Mouse (Mus musculus) G1E (cell line): ENCODE results near the gene Gm16223. TPM values are rescaled to one million over a fixed set of nuclear protein-coding genes. Genes with fewer than 3 reads are reported as not detected.

Source experiments
- ATAC-seq: 2 replicates; pipeline ENCODE4 v1.8.0; 2016; ENCODE audit warnings: mild to moderate bottlenecking; ENCODE audit not compliant: insufficient number of reproducible peaks, poor library complexity, low FRiP score, severe bottlenecking; ENCODE audit errors: extremely low read depth
- DNase-seq: peaks from one replicate; pipeline ENCODE4 v3.0.0; 2012; ENCODE audit warnings: low spot score
- H3K27me3 ChIP-seq: 2 replicates; pipeline ENCODE4 v1.6.1; 2012; ENCODE audit warnings: mild to moderate bottlenecking, low read length, inconsistent platforms; ENCODE audit not compliant: insufficient read depth
- H3K36me3 ChIP-seq: replicated peaks from 2 replicates; pipeline ENCODE3; 2012; ENCODE audit warnings: mild to moderate bottlenecking, inconsistent platforms
- H3K4me1 ChIP-seq: 2 replicates; pipeline ENCODE4 v1.6.1; 2012; ENCODE audit warnings: low read depth, low read length, inconsistent platforms, mixed read lengths; ENCODE audit not compliant: insufficient read depth
- H3K4me3 ChIP-seq: 2 replicates; pipeline ENCODE4 v1.5.1; 2012; ENCODE audit warnings: low read depth, mild to moderate bottlenecking, inconsistent platforms, low read length, moderate library complexity, mixed read lengths
- H3K9me3 ChIP-seq: replicated peaks from 2 replicates; pipeline ENCODE4 v1.6.1; 2012; ENCODE audit warnings: inconsistent platforms
- CTCF ChIP-seq: IDR thresholded peaks from 2 replicates; pipeline ENCODE4 v1.5.1; 2012; ENCODE audit warnings: low read depth, low read length, inconsistent platforms, mixed read lengths
- GATA1 ChIP-seq: IDR thresholded peaks from 2 replicates; pipeline ENCODE4 v1.6.1; 2012; ENCODE audit warnings: borderline replicate concordance, low read length, inconsistent platforms, mixed read lengths
- GATA2 ChIP-seq: IDR thresholded peaks from 2 replicates; pipeline ENCODE4 v1.6.1; 2012; ENCODE audit warnings: low read depth, low read length, inconsistent platforms, borderline replicate concordance
- POLR2AphosphoS5 ChIP-seq: IDR thresholded peaks from 2 replicates; pipeline ENCODE4 v1.6.1; 2012; ENCODE audit warnings: low read depth, low read length, inconsistent platforms; ENCODE audit not compliant: insufficient replicate concordance
- TAL1 ChIP-seq: conservative IDR thresholded peaks from 2 replicates; pipeline ENCODE4 v1.6.1; 2012; ENCODE audit warnings: low read depth, low read length, inconsistent platforms, mixed read lengths
- polyA plus RNA-seq: library from polyadenylated mRNA; stranded (reverse); fragments of >175 nt; gene quantifications from 2 replicates; pipeline ENCODE4 v1.2.3, GENCODE M21; 2012
- total RNA-seq, 2 experiments: library from RNA; stranded (forward) in 1 of 2; stranded (reverse) in 1 of 2; fragments of 200-1000 nt in 1 of 2; fragments of >200 nt in 1 of 2; fragmentation: Nextera tagmentation in 1 of 2; gene quantifications; 2 replicates each; pipeline ENCODE4 v1.2.3; 2014 to 2017

Gene Gm16223
- not detected in 2 replicates for total RNA-seq (2014; fragmentation: Nextera tagmentation)
- 0.05 and 0.12 TPM in 2 replicates for total RNA-seq (2017)
- polyA plus RNA-seq: not detected in 2 replicates

- Histone ChIP-seq H3K4me1 (no peaks in the 10 kb centered on the region), H3K36me3 (no peaks in the 10 kb centered on the region)
- no peak for TF ChIP-seq POLR2AphosphoS5
Observed at GRCm38 (mm10) chr5:42067476-42068187, at the start of gene Gm16223. Gene Gm16223 (plus strand): TSS chr5:42067960.

GRCm38 (mm10) chr5:42022029-42022428 is 45.7 kb upstream of the Gm16223 start:
- TF ChIP-seq GATA2 (no peak), CTCF (no peak)
- Histone ChIP-seq H3K4me3 (no peak overlapping the region), H3K36me3 (no peaks in the 10 kb centered on the region), H3K27me3 (no peaks in the 10 kb centered on the region), H3K9me3 (no peaks in the 10 kb centered on the region), H3K4me1 (no peaks in the 10 kb centered on the region)
- no peak for ATAC-seq
- DNase-seq: no peak

More at GRCm38 (mm10) chr5:42067476-42068187, at the start of gene Gm16223:
- H3K4me3 ChIP-seq: no peak within 1 kb of the TSS
- ATAC-seq: no peak
- H3K27me3 ChIP-seq: no peaks in the 10 kb centered on the region
- H3K9me3 ChIP-seq: no peaks in the 10 kb centered on the region
- no peak for DNase-seq

- no peaks in the 10 kb centered on the region for H3K27me3 ChIP-seq
- DNase-seq: no peak
- H3K4me3 ChIP-seq: no peak overlapping the region
- H3K36me3 ChIP-seq: no peaks in the 10 kb centered on the region
- no peak for TF ChIP-seq POLR2AphosphoS5
- TF ChIP-seq CTCF: no peak
- TF ChIP-seq GATA2: no peak
- no peak for TF ChIP-seq TAL1
- no peak for TF ChIP-seq GATA1
- H3K9me3 ChIP-seq: no peaks in the 10 kb centered on the region
- ATAC-seq: no peak
- no peaks in the 10 kb centered on the region for H3K4me1 ChIP-seq
Observed at GRCm38 (mm10) chr5:42023521-42023920, 44.2 kb upstream of the Gm16223 start.

GRCm38 (mm10) chr5:42036388-42037082 is 31.2 kb upstream of the Gm16223 start:
- no peak for DNase-seq
- no peak for ATAC-seq
- Histone ChIP-seq H3K4me3 (no peak overlapping the region), H3K4me1 (no peaks in the 10 kb centered on the region), H3K9me3 (no peaks in the 10 kb centered on the region), H3K36me3 (no peaks in the 10 kb centered on the region), H3K27me3 (no peaks in the 10 kb centered on the region)
- TF ChIP-seq GATA1 (no peak), TAL1 (no peak), POLR2AphosphoS5 (no peak), GATA2 (no peak), CTCF (no peak)

GRCm38 (mm10) chr5:42054636-42055035 is 13.1 kb upstream of the Gm16223 start:
- Histone ChIP-seq H3K9me3 (no peaks in the 10 kb centered on the region), H3K4me1 (no peaks in the 10 kb centered on the region), H3K36me3 (no peaks in the 10 kb centered on the region), H3K4me3 (no peak overlapping the region), H3K27me3 (no peaks in the 10 kb centered on the region)
- no peak for DNase-seq
- TF ChIP-seq GATA1 (no peak), CTCF (no peak), GATA2 (no peak), POLR2AphosphoS5 (no peak), TAL1 (no peak)
- ATAC-seq: no peak

- TF ChIP-seq TAL1: no peak
- no peak for TF ChIP-seq CTCF
- Histone ChIP-seq H3K36me3 (no peaks in the 10 kb centered on the region), H3K4me3 (no peak overlapping the region), H3K27me3 (no peaks in the 10 kb centered on the region), H3K9me3 (no peaks in the 10 kb centered on the region), H3K4me1 (no peaks in the 10 kb centered on the region)
- ATAC-seq (no peak), DNase-seq (no peak)
Observed at GRCm38 (mm10) chr5:42055151-42055550, 12.6 kb upstream of the Gm16223 start.
